Mouse (Mus musculus): ENCODE measurements around the gene Mad1l1.

Mad1l1 gene

GRCm38 (mm10) chr5:140134021-140134420 lies 187.3 kb downstream of the Mad1l1 start:
- no peak for DNase-seq (ENCODE audit: low spot score)

GRCm38 (mm10) chr5:140128414-140128981 lies 192.9 kb downstream of the Mad1l1 start:
- no peak for DNase-seq (ENCODE audit: low spot score)

- DNase-seq (ENCODE audit: low spot score): no peak
Observed at GRCm38 (mm10) chr5:140127981-140128380, 193.4 kb downstream of the Mad1l1 start.

GRCm38 (mm10) chr5:140124626-140125025 lies 196.7 kb downstream of the Mad1l1 start:
- no peak for DNase-seq (ENCODE audit: low spot score)

GRCm38 (mm10) chr5:140123640-140124366 lies 197.5 kb downstream of the Mad1l1 start:
- DNase-seq (ENCODE audit: low spot score): no peak

DNA sequence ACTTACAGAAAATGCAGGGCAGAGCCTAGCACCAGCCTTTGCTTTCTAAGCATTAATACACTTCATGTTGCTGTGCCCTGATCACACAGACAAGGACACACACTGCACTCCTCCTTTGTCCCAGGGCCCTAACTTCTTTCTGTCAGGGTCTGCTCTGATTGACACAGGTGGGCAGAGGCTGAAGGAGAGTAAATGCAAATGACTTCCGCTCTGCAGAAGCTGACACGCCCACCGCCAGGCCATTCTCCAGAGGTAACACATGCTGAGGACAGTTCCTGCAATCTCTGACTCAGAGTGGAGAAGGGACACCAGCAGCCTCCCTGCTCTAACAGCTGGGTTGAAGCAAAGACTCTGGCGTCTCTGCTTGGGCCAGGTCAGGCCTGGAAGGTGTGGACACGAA lies 198.2 kb downstream of the Mad1l1 start:
- DNase-seq (ENCODE audit: low spot score): no peak

DNA sequence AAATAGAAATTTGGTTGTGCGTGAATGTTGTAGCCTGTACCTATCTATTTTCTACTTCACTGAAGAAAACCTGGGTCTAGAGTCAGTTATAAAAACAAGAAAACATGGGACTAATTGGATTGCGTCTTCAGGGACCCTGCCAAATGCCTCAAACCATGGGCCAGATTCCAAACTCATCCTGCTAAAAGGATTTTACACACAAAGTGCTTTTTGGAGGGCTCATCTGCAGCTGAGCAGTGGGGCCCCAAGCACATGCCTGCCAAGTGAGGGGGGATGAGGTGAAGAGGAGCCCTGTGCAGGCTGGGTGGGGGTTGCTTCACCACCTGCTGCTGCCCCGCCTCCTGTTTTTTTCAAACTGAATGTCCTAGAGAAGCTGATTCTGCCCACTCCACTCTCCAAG lies 199.4 kb downstream of the Mad1l1 start:
- no peak for DNase-seq (ENCODE audit: low spot score)

DNA sequence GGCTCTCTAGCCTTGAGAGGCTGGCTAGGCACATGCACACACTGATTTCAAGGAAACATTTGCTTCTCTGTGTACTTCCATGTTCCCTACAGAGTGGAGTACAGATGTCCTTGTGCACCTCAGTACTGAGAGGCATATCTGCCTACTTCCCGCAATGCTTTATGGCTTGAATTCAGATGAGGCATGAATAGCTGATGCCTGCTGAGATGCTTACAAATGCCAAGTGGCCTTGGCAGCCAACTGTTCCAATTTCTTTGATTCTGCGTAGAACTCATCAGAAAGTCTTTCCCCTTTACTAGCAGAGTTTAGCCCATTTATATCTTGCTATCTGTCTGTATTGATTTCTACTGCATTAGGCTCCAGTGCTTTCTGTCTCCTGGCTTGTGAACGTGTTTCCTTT lies 202.4 kb downstream of the Mad1l1 start:
- no peak for DNase-seq (ENCODE audit: low spot score)

GRCm38 (mm10) chr5:140117968-140118367 lies 203.4 kb downstream of the Mad1l1 start:
- no peak for DNase-seq (ENCODE audit: low spot score)

DNA sequence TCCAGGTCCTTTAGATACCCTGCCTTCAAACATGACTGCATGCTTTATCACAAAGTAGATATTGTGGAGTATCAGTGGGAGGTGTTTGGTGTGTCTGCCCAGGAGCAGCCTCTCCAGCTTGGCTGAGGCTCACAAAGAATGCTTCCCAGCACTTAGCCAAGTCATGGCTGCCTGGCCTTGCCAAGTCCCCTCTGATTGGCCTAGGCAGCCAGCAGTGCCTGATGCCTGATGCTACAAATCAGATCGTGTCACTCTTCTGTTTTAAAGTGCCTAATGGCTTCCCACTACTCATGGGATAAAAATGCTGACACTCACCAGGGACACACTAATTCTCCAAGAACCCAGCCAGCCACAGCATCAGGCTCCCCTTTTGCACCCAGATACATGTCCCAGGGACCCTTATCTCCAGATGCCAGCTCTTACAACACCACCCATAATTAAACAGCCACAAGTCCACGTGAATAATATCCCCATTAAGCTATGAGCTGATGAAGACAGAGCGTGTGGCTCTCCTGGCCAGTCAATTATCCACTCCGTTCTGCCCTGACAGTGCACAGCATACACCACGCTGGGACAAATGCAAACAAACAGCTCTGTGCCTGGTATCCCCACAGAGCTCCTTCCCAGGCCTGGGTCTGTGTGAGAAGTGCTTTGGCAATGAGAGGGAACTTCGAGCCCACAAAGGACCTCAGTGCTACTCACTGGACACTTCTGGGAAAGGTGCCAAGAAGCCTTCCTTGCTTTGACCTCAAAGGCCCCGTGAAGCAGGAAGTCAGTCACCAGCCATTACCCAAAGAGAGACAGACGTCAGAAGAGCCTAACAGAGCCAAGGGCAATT lies 205.7 kb downstream of the Mad1l1 start:
- DNase-seq (ENCODE audit: low spot score): no peak

- DNase-seq (ENCODE audit: low spot score): no peak
Observed at GRCm38 (mm10) chr5:140114512-140115060, 206.8 kb downstream of the Mad1l1 start.

DNA sequence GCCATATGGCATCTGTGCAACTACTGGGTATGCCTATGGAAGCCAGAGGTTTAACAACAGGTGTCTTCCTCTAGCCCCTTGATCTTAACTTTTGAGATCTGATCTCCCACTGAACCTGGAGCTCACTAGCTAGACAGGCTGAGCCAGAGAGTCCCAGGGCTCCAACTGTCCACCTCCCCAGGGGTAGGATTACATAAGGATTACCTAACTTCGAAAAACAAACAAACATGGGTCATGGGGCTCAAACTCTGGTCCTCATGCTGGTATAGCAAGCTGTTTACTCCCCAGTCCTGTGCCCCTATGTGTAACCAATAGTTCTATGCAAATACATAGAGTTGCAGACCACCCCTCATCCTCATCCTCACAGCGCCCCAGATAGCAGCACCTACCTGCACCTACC lies 208.1 kb downstream of the Mad1l1 start:
- DNase-seq (ENCODE audit: low spot score): no peak

DNA sequence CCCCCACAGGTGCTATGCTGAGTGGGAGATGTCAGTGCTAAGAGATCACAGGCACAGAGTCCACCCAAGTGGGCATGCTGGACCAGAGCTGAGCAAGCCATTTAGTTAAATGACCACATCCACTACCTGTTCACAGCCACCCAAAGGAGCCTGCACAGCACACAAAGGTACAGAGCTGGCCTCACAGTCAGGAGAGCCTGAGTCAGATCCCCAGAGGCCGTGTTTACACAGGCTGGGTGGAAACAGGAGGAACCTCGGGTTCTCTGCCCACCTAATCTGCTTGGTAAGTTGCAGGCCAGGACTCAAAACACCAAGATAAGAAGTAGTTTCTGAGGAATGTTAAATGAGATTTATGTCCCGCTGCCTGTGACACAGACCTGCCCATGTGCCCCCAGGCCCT lies 211.3 kb downstream of the Mad1l1 start:
- DNase-seq (ENCODE audit: low spot score): no peak

GRCm38 (mm10) chr5:140107907-140108306 lies 213.4 kb downstream of the Mad1l1 start:
- no peak for DNase-seq (ENCODE audit: low spot score)

DNA sequence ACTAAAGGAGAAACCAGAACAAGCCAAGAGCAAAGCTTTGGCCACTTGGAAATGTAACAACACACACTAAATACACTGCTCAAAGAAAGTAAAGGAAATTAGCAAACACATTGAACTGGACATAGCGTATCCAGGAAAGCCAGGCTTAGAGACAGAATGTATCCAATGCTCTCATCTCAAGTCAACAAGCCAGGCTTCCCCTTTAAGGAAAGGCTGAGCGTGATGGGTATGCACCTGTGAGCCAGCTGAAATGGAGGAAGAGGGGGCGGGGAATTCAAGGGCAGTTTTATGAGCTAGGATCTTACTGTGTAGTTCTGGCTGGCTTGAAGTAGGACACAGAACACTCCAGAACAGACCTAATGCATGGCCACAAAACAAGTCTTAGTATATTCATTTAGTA lies 215.3 kb downstream of the Mad1l1 start:
- DNase-seq (ENCODE audit: low spot score): no peak

GRCm38 (mm10) chr5:140104891-140105290 lies 216.5 kb downstream of the Mad1l1 start:
- no peak for DNase-seq (ENCODE audit: low spot score)

GRCm38 (mm10) chr5:140102731-140103130 lies 218.6 kb downstream of the Mad1l1 start:
- DNase-seq (ENCODE audit: low spot score): no peak

GRCm38 (mm10) chr5:140101409-140102009 lies 219.8 kb downstream of the Mad1l1 start:
- no peak for DNase-seq (ENCODE audit: low spot score)

DNA sequence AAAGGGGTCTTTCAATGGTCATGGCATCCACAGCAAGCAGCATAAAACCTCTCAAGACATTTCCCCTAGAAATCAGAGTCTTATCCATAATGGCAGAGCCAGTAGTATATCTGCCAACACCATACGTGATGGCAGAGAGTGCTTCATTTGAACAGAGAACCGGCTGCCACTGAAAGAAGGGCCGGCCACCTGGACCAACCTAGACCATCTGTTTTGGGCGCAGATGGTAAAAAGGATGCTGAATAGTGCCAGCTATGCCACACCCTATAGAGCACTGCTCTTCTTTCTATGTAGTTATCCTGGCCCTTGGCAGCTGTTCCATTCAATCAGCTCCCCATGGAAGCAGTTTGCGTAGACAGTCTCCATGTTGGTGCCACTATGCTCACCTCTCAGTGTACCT lies 222.6 kb downstream of the Mad1l1 start:
- DNase-seq (ENCODE audit: low spot score): no peak

- DNase-seq (ENCODE audit: low spot score): no peak
Observed at GRCm38 (mm10) chr5:140095203-140095602, 226.1 kb downstream of the Mad1l1 start.

DNA sequence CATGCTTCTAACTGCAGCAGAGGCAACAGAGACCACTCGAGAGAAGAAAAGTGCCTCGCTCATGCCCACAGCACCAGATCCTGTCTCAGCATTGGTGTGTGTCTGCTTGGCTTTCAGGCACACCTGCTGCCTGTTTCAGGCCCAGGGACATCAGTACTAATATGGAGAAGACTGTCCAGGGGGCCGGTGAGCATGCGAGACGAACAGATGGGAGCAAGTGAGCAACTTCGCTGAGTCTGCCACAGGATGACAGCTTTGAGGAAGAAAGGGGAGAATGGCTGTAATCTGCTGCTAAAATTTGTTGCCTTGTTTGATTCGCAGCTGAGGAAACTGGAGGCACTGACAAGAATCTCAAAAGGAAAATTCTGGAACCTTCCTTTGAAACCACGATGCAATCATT lies 227.9 kb downstream of the Mad1l1 start:
- no peak for DNase-seq (ENCODE audit: low spot score)

DNA sequence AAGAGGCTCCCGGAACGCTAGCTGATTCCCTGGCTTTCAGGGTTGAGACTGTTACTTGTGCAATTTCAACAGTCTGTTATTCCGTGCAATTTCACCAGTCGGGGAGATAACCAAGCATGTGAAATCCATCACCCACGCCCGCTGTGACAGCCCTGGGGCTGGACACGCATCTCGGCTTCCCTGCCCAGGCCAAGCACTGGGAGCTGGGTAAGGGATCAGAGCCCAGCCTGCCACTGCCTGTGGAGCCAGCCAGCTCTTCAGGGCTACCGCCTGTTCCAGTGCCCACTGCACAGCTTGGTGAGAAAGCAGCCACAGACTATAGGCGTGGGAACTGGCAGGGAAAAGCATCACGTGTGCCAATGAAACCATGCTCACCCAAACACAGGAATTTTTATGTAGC lies 229.8 kb downstream of the Mad1l1 start:
- DNase-seq (ENCODE audit: low spot score): no peak
